Mouse (Mus musculus) cerebellum, adult 2 months (tissue): ENCODE measurements around the gene Mmp15. TPM values are rescaled to one million over a fixed set of nuclear protein-coding genes. Genes with fewer than 3 reads are reported as not detected.

Experiments used
- DNase-seq, 2 experiments: peaks; one replicate each; pipeline ENCODE4 v3.0.0; 2021
- H3K27ac ChIP-seq: fragments of 200-500 bp; 2 replicates; pipeline ENCODE4 v1.5.1; 2012; ENCODE audit warnings: low read length, control low read depth, inconsistent platforms; ENCODE audit not compliant: insufficient read depth
- H3K27me3 ChIP-seq: fragments of 200-500 bp; 2 replicates; pipeline ENCODE4 v1.6.1; 2012; ENCODE audit warnings: inconsistent platforms, mild to moderate bottlenecking, low read length, moderate library complexity; ENCODE audit not compliant: control insufficient read depth, insufficient read depth
- H3K4me1 ChIP-seq: fragments of 200-500 bp; 2 replicates; pipeline ENCODE4 v1.6.1; 2011; ENCODE audit warnings: low read length; ENCODE audit not compliant: control insufficient read depth, insufficient read depth
- H3K4me3 ChIP-seq: fragments of 200-500 bp; replicated peaks from 2 replicates; pipeline ENCODE3; 2011; ENCODE audit warnings: mild to moderate bottlenecking, low read depth, low read length, control low read depth; ENCODE audit not compliant: insufficient read depth
- CTCF ChIP-seq: fragments of 200-500 bp; IDR thresholded peaks from 2 replicates; pipeline ENCODE4 v1.5.1; 2011; ENCODE audit warnings: low read depth, mild to moderate bottlenecking, control low read depth, low read length, moderate library complexity, borderline replicate concordance; ENCODE audit not compliant: insufficient read depth
- POLR2A ChIP-seq: fragments of 200-500 bp; IDR thresholded peaks from 2 replicates; pipeline ENCODE4 v1.6.1; 2011; ENCODE audit warnings: low read length, control low read depth, borderline replicate concordance; ENCODE audit not compliant: insufficient read depth
- WGBS: fragments of 180-500 bp; shearing (Covaris S2); methylation state at CpG from one replicate; pipeline ENCODE4 v1.1.7; 2018; 5-methylcytosine and 5-hydroxymethylcytosine counted together
- polyA plus RNA-seq: library from polyadenylated mRNA; depleted of rRNA; stranded (reverse); fragments of >200 nt; gene quantifications from 2 replicates; pipeline ENCODE4 v1.2.3, GENCODE M21; 2012

The Mmp15 gene
- polyA plus RNA-seq, 1 experiment = 12.1 TPM

DNA sequence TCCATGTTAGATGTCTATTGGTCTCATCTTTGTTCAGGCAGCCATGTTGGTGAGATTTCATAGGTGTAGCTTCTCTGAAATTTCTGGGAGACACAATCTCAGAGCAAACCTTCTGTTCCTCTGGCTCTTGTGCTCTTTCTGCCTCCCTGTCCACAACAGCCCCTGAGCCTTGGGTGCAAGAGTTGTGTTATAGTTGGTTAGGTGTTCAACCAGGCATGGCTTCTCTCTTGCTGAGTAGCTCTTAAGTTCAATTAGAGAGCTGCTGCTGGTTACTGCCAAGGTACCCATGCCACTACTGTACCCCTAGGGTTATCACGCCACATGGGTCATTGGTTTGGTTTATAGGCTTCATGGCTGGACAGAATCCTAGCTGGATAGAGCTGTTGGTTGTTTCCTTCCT, 36.7 kb upstream of the Mmp15 start:
- Histone ChIP-seq H3K27ac (no peak overlapping the region), H3K27me3 (no peaks in the 10 kb centered on the region), H3K4me3 (no peak overlapping the region), H3K4me1 (no peaks in the 10 kb centered on the region)
- 100% methylated on average over 1 of the region's 1 CpGs for WGBS
- no peak for DNase-seq
- TF ChIP-seq POLR2A (no peak), CTCF (no peak)

- Histone ChIP-seq H3K27ac (no peak overlapping the region), H3K4me3 (peak overlapping the region; percentile 47), H3K27me3 (no peaks in the 10 kb centered on the region), H3K4me1 (0 out of 2 replicates have a peak, but pooled peaks cover 4% of the 10 kb centered on the region)
- DNase-seq = peak; percentile 48 to 52
- TF ChIP-seq CTCF (no peak), POLR2A (no peak)
- WGBS = 5% methylated on average over 41 of the region's 41 CpGs
Observed at GRCm38 (mm10) chr8:95320224-95321139, 31.6 kb upstream of the Mmp15 start.

DNA sequence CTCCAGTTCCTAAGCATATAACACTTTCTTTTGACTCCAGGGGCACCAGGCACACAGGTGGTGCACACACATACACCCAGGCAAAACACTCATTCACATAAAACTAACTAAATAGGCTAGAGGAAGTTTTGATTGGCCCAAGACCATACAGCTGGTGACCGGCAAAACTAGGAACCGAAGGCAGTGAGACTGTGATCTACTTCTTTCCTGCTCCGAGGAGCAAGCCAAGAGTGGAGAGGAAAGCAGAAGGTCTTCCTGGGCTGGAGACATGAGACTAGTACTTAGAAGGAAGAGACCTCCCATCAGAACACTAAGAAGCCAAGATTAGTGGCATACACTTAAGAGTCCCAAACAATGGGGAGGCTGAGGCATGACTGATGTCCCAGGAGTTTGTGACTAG, 28.9 kb upstream of the Mmp15 start:
- DNase-seq = no peak
- H3K4me1 ChIP-seq = peaks cover 4% of the 10 kb centered on the region; the same call in 1 of the 2 replicates
- WGBS = 89% methylated on average over 3 of the region's 3 CpGs
- no peak overlapping the region for H3K4me3 ChIP-seq
- H3K27me3 ChIP-seq = no peaks in the 10 kb centered on the region
- no peak overlapping the region for H3K27ac ChIP-seq
- TF ChIP-seq CTCF = no peak
- no peak for TF ChIP-seq POLR2A

DNA sequence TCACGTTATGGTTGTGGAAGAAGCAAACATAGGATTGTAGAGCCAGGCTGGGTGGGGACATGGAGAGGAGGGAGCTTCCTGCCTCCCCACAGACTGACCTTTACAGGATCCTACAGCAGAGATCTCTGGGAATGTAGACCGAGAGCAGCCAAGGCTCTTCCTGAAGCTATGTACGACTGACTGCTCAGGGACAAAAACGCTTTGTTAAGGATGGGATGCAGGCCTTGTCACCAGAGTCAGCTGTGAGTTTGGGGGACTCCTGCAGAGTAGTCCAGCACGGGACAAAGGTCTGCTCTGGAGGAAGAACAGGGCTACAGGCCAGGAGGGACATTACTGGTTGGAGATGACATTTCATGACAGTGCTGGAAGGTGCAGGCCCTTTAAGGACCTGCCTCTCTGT, 27.4 kb upstream of the Mmp15 start:
- no peak overlapping the region for H3K4me3 ChIP-seq
- no peak overlapping the region for H3K27ac ChIP-seq
- 17% methylated on average over 5 of the region's 5 CpGs for WGBS
- H3K27me3 ChIP-seq = no peaks in the 10 kb centered on the region
- H3K4me1 ChIP-seq = peaks cover 4% of the 10 kb centered on the region; the same call in 1 of the 2 replicates
- no peak for DNase-seq
- TF ChIP-seq CTCF (no peak), POLR2A (no peak)

DNA sequence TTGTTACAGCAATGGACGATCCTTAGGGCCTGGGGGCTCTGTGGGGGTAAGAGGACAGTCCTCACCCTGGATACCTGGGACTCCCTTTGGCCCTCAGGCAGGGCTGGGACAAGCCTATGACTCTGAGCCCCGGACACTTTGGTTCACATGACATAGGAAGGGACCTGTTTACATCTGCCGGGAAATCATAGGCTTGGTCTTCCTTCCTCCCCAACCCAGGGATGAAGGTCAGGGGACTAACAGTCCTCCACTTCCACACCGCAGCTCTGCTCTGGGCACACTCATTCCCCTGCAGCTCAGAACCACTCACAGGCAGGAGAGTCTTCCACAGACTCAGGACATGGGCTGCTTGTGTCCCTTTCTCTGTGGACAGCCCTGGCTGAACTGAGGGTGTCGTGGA, 25.2 kb upstream of the Mmp15 start:
- no peaks in the 10 kb centered on the region for H3K27me3 ChIP-seq
- TF ChIP-seq CTCF (no peak), POLR2A (no peak)
- WGBS = 88% methylated on average over 5 of the region's 5 CpGs
- no peak overlapping the region for H3K4me3 ChIP-seq
- H3K27ac ChIP-seq = no peak overlapping the region
- peaks cover 4% of the 10 kb centered on the region for H3K4me1 ChIP-seq
- DNase-seq = no peak

DNA sequence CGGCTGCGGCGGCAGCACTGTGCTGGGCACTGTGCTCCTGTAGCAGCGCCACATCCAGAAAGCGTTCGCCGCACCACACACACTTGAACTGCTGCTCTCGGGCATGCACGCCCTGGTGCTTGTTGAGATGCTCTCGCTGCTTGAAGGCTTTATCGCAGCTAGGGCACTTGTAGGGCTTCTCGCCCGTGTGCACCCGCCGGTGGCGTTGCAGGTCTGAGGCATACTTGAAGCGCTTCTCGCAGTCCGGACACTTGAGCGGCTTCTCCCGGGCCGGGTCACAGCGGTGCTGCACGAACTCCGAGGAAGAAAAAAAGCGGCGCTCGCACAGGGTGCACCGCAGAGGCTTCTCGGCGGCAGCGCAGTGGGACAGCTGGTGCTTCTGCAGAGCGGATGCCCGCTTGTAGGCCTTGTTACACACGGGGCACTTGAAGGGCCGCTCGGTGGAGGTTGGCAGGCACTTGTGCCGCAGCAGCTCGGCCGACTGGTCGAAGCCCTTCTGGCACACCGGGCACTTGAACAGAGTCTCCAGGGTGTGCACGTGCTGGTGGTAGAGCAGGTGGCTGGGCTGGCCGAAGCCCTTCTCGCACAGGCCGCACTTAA, 24.1 kb upstream of the Mmp15 start:
- Histone ChIP-seq H3K4me1 (peaks cover 4% of the 10 kb centered on the region), H3K4me3 (no peak overlapping the region), H3K27me3 (no peaks in the 10 kb centered on the region), H3K27ac (no peak overlapping the region)
- TF ChIP-seq POLR2A (no peak), CTCF (no peak)
- peak in 1 of 2 experiments; percentile 18 for DNase-seq
- 84% methylated on average over 46 of the region's 46 CpGs for WGBS

- TF ChIP-seq POLR2A (no peak), CTCF (no peak)
Observed at GRCm38 (mm10) chr8:95330367-95330766, 21.7 kb upstream of the Mmp15 start.

More at GRCm38 (mm10) chr8:95330367-95330766, 21.7 kb upstream of the Mmp15 start:
- Histone ChIP-seq H3K4me1 (no peaks in the 10 kb centered on the region; the same call in none of the 2 replicates), H3K27ac (no peak overlapping the region), H3K27me3 (no peaks in the 10 kb centered on the region), H3K4me3 (no peak overlapping the region)
- WGBS = 70% methylated on average over 1 of the region's 1 CpGs
- DNase-seq = no peak
